Mouse (Mus musculus): ENCODE measurements around the gene Dusp19.
A peak's percentile ranks its signal among the peaks of the same experiment; 100 is the strongest.

Dusp19 gene

GRCm38 (mm10) chr2:80638364-80639241, 21.8 kb downstream of the Dusp19 start:
- peak; percentile 89 for DNase-seq (ENCODE audit: low read depth, low spot score)

DNA sequence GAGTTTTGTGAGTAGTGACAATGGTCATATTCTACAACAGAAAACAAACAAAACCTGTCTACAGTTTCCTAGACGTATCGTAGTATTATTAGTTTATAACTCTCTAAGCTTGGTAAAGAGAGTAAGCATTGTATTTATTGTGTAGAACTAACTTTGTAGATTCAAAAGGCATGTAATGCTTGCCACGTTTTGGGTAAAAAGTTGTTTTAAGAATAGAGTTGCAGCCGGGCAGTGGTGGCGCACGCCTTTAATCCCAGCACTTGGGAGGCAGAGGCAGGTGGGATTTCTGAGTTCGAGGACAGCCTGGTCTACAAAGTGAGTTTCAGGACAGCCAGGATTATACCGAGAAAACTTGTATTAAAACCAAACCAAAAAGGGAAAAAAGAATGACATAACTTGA, 22.6 kb downstream of the Dusp19 start:
- DNase-seq (ENCODE audit: low read depth, low spot score) = no peak

DNA sequence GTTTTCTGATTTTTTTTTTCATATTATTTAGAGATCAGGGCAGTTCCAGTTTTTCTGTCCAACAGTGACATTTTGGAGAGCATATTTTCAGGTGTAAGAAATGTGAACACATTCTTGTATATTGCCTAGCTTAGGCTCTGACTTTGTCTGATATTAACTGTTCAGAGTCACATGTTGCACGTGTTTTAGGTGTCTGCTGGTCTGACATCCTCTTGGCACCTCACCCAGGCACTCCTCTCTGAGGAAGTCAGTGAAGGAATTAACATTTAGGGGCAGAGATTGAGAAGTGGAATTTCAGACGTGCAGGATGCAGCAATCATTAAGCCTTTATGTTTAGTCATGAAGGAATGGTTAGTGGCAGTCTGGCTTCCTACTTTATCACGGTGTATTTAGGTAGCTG, 23.0 kb downstream of the Dusp19 start:
- no peak for DNase-seq (ENCODE audit: low read depth, low spot score)

DNA sequence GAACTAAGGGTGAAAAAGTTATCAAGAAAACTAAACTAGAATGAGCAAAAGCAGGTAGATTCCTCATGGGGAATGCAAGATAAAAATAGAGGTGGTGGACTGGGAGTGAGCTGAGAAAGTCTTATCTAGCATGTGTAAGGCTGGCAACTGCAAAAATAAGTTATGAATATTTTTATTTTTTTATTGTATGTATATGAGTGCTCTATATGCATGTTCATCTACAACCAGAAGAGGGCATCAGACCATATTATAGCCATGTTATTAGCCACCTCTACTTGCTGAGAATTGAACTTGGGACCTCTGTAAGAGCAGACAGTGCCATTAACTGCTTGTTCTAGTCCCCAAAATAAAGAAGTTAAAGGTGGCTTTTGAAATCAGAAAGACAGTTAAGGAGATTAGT, 44.6 kb downstream of the Dusp19 start:
- no peak for DNase-seq (ENCODE audit: low read depth, low spot score)

- no peak for DNase-seq (ENCODE audit: low read depth, low spot score)
These were observed 45.8 kb downstream of the Dusp19 start for GRCm38 (mm10) chr2:80662682-80663081.

DNA sequence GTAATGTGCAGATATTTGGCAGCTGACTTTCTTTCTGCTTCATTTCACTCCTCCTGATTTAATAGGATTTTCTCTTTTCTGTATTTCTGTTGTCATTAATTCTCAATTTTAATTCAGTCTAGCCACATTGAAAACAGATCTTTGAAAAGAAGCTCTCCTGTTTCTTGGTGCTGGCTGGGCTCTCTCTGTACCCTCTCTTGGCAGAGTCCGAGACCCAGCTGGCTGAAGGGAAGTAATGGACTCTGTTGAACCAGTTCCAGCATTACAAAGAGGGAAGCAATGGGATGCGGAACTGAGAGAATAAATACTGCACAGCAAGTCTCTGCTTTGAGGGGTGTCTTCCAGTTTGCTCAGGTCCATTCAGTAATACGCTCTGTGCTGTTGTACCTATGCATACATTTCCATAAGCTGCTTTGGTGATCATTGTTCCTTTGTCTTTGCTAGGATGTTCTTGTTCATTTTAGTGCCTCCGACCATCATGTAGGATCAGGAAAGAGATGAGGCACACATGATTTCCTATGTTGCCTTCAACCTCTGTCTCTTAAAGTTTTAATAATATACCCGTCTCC, 50.6 kb downstream of the Dusp19 start:
- no peak for DNase-seq (ENCODE audit: low read depth, low spot score)

GRCm38 (mm10) chr2:80669868-80670666, 53.2 kb downstream of the Dusp19 start:
- peak; percentile 11 for DNase-seq (ENCODE audit: low read depth, low spot score)

- no peak for DNase-seq (ENCODE audit: low read depth, low spot score)
These were observed 62.0 kb downstream of the Dusp19 start for GRCm38 (mm10) chr2:80678803-80679202.
